In the genomic region with DNA sequence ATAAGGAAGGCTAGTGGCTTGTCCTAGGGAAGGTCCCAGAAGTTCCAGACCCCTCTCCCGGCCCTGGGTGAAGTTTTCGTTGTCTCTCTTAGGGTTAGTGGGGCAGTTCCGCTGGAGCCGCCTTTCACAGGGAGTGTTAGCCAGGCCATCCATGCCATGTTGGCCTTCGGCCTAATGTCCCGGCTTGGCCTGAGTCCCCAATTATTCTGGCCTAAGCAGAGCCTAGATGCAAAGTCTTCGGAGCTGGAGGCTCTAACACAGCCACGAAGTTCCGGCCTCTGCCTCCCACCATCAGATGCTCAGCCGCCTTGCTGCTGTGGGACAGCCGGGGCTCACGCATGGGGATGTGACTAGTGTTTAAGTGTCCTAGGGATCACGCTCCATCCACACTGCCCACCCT, we compare ENCODE assay signal across 8 mouse cellular contexts. TPM values are rescaled to one million over a fixed set of nuclear protein-coding genes. Genes with fewer than 3 reads are reported as not detected.
DNase-seq lines count a peak whose midpoint lies in the region; ATAC-seq and TF ChIP-seq lines count a peak whose summit lies in the region.

No protein-coding gene starts in this region.

- peak overlapping the region; percentile 91 for H3K4me2 ChIP-seq in embryonic facial prominence, embryonic 13.5 days
- peak overlapping the region; percentile 92 for H3K4me2 ChIP-seq in limb, embryonic 12.5 days
- H3K4me2 ChIP-seq in myocyte (ENCODE audit: low read depth): peak overlapping the region; percentile 95

- no peaks in the 10 kb centered on the region for H3K9me3 ChIP-seq in embryonic facial prominence, embryonic 13.5 days
- H3K9me3 ChIP-seq in limb, embryonic 12.5 days: no peaks in the 10 kb centered on the region

- no peaks in the 10 kb centered on the region for H3K27me3 ChIP-seq in liver, adult 2 months (ENCODE audit: control insufficient read depth, insufficient read depth, low read length)
- peaks cover 12% of the 10 kb centered on the region for H3K27me3 ChIP-seq in embryonic facial prominence, embryonic 13.5 days
- peaks cover 12% of the 10 kb centered on the region for H3K27me3 ChIP-seq in limb, embryonic 12.5 days
- no peaks in the 10 kb centered on the region for H3K27me3 ChIP-seq in myocyte (ENCODE audit: control insufficient read depth, insufficient read depth, insufficient read length)

- H3K9ac ChIP-seq in liver, adult 2 months (ENCODE audit: low read depth, low read length): peak overlapping the region; percentile 7
- peak overlapping the region; percentile 85 for H3K9ac ChIP-seq in embryonic facial prominence, embryonic 13.5 days
- peak overlapping the region; percentile 72 for H3K9ac ChIP-seq in limb, embryonic 12.5 days (replicated peaks)

- WGBS in liver, adult 2 months: 21% methylated on average over 13 of the region's 13 CpGs
- 13% methylated on average over 13 of the region's 13 CpGs for WGBS in embryonic facial prominence, embryonic 13.5 days
- WGBS in limb, embryonic 12.5 days: 20% methylated on average over 13 of the region's 13 CpGs

- no peak for ATAC-seq in embryonic facial prominence, embryonic 13.5 days (ENCODE audit: insufficient number of reproducible peaks, insufficient read depth, low FRiP score, low TSS enrichment, low read depth)
- no peak for ATAC-seq in limb, embryonic 12.5 days (ENCODE audit: insufficient number of reproducible peaks, insufficient read depth, low FRiP score, low TSS enrichment, low read depth)

- H3K4me1 ChIP-seq in liver, adult 2 months (ENCODE audit: control insufficient read depth, insufficient read depth, low read length): peaks cover 17% of the 10 kb centered on the region
- H3K4me1 ChIP-seq in embryonic facial prominence, embryonic 13.5 days: peaks cover 56% of the 10 kb centered on the region
- peaks cover 55% of the 10 kb centered on the region for H3K4me1 ChIP-seq in limb, embryonic 12.5 days (replicated peaks)

- H3K79me2 ChIP-seq in liver, adult 2 months (ENCODE audit: control insufficient read depth, insufficient read depth, low read length): no peaks in the 10 kb centered on the region
- peaks cover 40% of the 10 kb centered on the region for H3K79me2 ChIP-seq in myocyte (ENCODE audit: control insufficient read depth, insufficient read depth)

- H3K27ac ChIP-seq in liver, adult 2 months (replicated peaks; ENCODE audit: insufficient read depth, low read depth, low read length): no peak overlapping the region
- peak overlapping the region; percentile 70 for H3K27ac ChIP-seq in embryonic facial prominence, embryonic 13.5 days
- H3K27ac ChIP-seq in limb, embryonic 12.5 days: peak overlapping the region; percentile 93

- H3K36me3 ChIP-seq in liver, adult 2 months (ENCODE audit: control insufficient read depth, insufficient read depth, low read length): no peaks in the 10 kb centered on the region
- peaks cover 34% of the 10 kb centered on the region for H3K36me3 ChIP-seq in embryonic facial prominence, embryonic 13.5 days
- H3K36me3 ChIP-seq in limb, embryonic 12.5 days: peaks cover 33% of the 10 kb centered on the region
- peaks cover 16% of the 10 kb centered on the region for H3K36me3 ChIP-seq in myocyte (ENCODE audit: control insufficient read depth, insufficient read depth)

- peak overlapping the region; percentile 80 for H3ac ChIP-seq in myocyte (ENCODE audit: control insufficient read depth, insufficient read length)

- peak overlapping the region; percentile 82 for H3K4me3 ChIP-seq in liver, adult 2 months (ENCODE audit: insufficient read depth, low read depth, low read length)
- peak overlapping the region; percentile 79 for H3K4me3 ChIP-seq in embryonic facial prominence, embryonic 13.5 days
- H3K4me3 ChIP-seq in limb, embryonic 12.5 days (replicated peaks): peak overlapping the region; percentile 66
- peak overlapping the region; percentile 89 for H3K4me3 ChIP-seq in myocyte

- DNase-seq in liver, adult 2 months (ENCODE audit: extremely low read depth, low read depth, low spot score): peak; percentile 42
- DNase-seq in liver: no peak
- peak; percentile 66 for DNase-seq in heart, postnatal 4 days
- DNase-seq in frontal cortex, postnatal 36 days (ENCODE audit: low spot score in 2 of 2): no peak
- DNase-seq in thymus, adult 18-20 months: no peak

- no peak for TF ChIP-seq CTCF in liver, adult 2 months (IDR thresholded peaks at IDR 0.05; ENCODE audit: low read depth, low read length)

- TF ChIP-seq POLR2A in liver, adult 2 months (IDR thresholded peaks at IDR 0.05; ENCODE audit: extremely low read depth, insufficient read depth, low read length): no peak
- TF ChIP-seq POLR2A in myocyte (IDR thresholded peaks at IDR 0.05; ENCODE audit: insufficient read length, low read depth): peak; percentile 44

TF ChIP-seq in myocyte, 11 proteins besides CTCF, POLR2A, EP300 and RAD21:
- TF ChIP-seq TCF12 (IDR thresholded peaks at IDR 0.05; ENCODE audit: insufficient read depth, poor library complexity, severe bottlenecking): no peak
- no peak for TF ChIP-seq USF1 (IDR thresholded peaks at IDR 0.05; ENCODE audit: low read depth)
- no peak for TF ChIP-seq REST (IDR thresholded peaks at IDR 0.05; ENCODE audit: insufficient read depth, insufficient read length)
- no peak for TF ChIP-seq SRF (IDR thresholded peaks at IDR 0.05; ENCODE audit: control insufficient read depth, insufficient read length, low read depth)
- no peak for TF ChIP-seq MAX (IDR thresholded peaks at IDR 0.05; ENCODE audit: low read depth)
- no peak for TF ChIP-seq POLR2AphosphoS2 (IDR thresholded peaks at IDR 0.05; ENCODE audit: insufficient read length, low read depth)
- no peak for TF ChIP-seq TCF3 (IDR thresholded peaks at IDR 0.05; ENCODE audit: insufficient read length, low read depth)
- TF ChIP-seq CEBPB (IDR thresholded peaks at IDR 0.05; ENCODE audit: insufficient read depth, poor library complexity, severe bottlenecking): no peak
- TF ChIP-seq MYOG (IDR thresholded peaks at IDR 0.05; ENCODE audit: control insufficient read depth in 1 of 3, insufficient read depth in 1 of 3, insufficient read length in 2 of 3, low read depth in 2 of 3): no peak
- no peak for TF ChIP-seq MYOD1 (IDR thresholded peaks at IDR 0.05; ENCODE audit: control insufficient read depth in 1 of 3, insufficient read length in 2 of 3, low read depth in 2 of 3)
- no peak for TF ChIP-seq E2F4 (IDR thresholded peaks at IDR 0.05; ENCODE audit: insufficient read depth)
TF ChIP-seq in myocyte: peak in this region for 0.

RNA-seq across cellular contexts. Expression of gene Rhoc, which starts 1.6 kb away (rescaled TPM):
- 10.0 and 15.5 TPM in 2 replicates for total RNA-seq in liver, adult 2 months (2014; rRNA removed)
- 9.1 and 11.7 TPM in 2 replicates for polyA plus RNA-seq in liver, adult 2 months (2012; rRNA removed)
- 145 and 158 TPM in 2 replicates for polyA plus RNA-seq in embryonic facial prominence, embryonic 13.5 days (2015; fragmentation: Nextera tagmentation; extraction: Ambion mirVana)
- total RNA-seq in heart, postnatal 4 days (2021): 100 to 1,000 TPM; 280 to 281 TPM
- polyA plus RNA-seq in limb, embryonic 12.5 days (2016; fragmentation: Nextera tagmentation; extraction: Ambion mirVana): 152 and 154 TPM in 2 replicates
- 474 TPM for polyA plus RNA-seq in myocyte (2012; fragmentation: generic; extraction: Trizol)

RNA-seq across cellular contexts. Expression of gene Fam19a3, which starts 8.2 kb away (rescaled TPM):
- total RNA-seq in liver, adult 2 months (2014; rRNA removed): under 0.01 and 0.07 TPM in 2 replicates
- 0.04 and 0.05 TPM in 2 replicates for polyA plus RNA-seq in liver, adult 2 months (2012; rRNA removed)
- polyA plus RNA-seq in embryonic facial prominence, embryonic 13.5 days (2015; fragmentation: Nextera tagmentation; extraction: Ambion mirVana): 0.15 and 0.25 TPM in 2 replicates
- total RNA-seq in heart, postnatal 4 days (2021): 1 to 10 TPM; 2.4 to 3.7 TPM
- 0.24 and 0.85 TPM in 2 replicates for polyA plus RNA-seq in limb, embryonic 12.5 days (2016; fragmentation: Nextera tagmentation; extraction: Ambion mirVana)
- not detected for polyA plus RNA-seq in myocyte (2012; fragmentation: generic; extraction: Trizol)

RNA-seq across cellular contexts. Expression of gene Ppm1j, which starts 9.0 kb away (rescaled TPM):
- total RNA-seq in liver, adult 2 months (2014; rRNA removed): 0.28 and 0.54 TPM in 2 replicates
- polyA plus RNA-seq in liver, adult 2 months (2012; rRNA removed): 0.65 and 1.4 TPM in 2 replicates
- polyA plus RNA-seq in embryonic facial prominence, embryonic 13.5 days (2015; fragmentation: Nextera tagmentation; extraction: Ambion mirVana): 3.4 and 3.5 TPM in 2 replicates
- 10 to 100 TPM; 43.2 to 54.1 TPM for total RNA-seq in heart, postnatal 4 days (2021)
- 2.6 and 3.4 TPM in 2 replicates for polyA plus RNA-seq in limb, embryonic 12.5 days (2016; fragmentation: Nextera tagmentation; extraction: Ambion mirVana)
- 0.58 TPM for polyA plus RNA-seq in myocyte (2012; fragmentation: generic; extraction: Trizol)

RNA-seq across cellular contexts. Expression of gene Mov10, which starts 28.5 kb away (rescaled TPM):
- 9.3 and 12.4 TPM in 2 replicates for total RNA-seq in liver, adult 2 months (2014; rRNA removed)
- 11.6 and 15.9 TPM in 2 replicates for polyA plus RNA-seq in liver, adult 2 months (2012; rRNA removed)
- polyA plus RNA-seq in embryonic facial prominence, embryonic 13.5 days (2015; fragmentation: Nextera tagmentation; extraction: Ambion mirVana): 56.3 and 59.7 TPM in 2 replicates
- total RNA-seq in heart, postnatal 4 days (2021): 10 to 100 TPM; 17.1 to 17.2 TPM
- polyA plus RNA-seq in limb, embryonic 12.5 days (2016; fragmentation: Nextera tagmentation; extraction: Ambion mirVana): 73.8 and 77.2 TPM in 2 replicates
- polyA plus RNA-seq in myocyte (2012; fragmentation: generic; extraction: Trizol): 6.7 TPM

Comparison
In these comparisons a context has a peak if more than half of its experiments do, and no peak if none do; other contexts are left out.
1. DNase-seq: peak in liver, adult 2 months (single experiment) and heart, postnatal 4 days (single experiment); none in liver (single experiment), frontal cortex, postnatal 36 days (0 of 2) and thymus, adult 18-20 months (0 of 2).
2. H3K9ac ChIP-seq: peak in every context shown above with its lines; median percentile 85 in embryonic facial prominence, embryonic 13.5 days; 72 in limb, embryonic 12.5 days; 7 in liver, adult 2 months.
3. RNA of gene Rhoc, which starts 1.6 kb away (polyA plus RNA-seq): 474 TPM in myocyte (single experiment), 152 to 154 TPM in limb, embryonic 12.5 days and 145 to 158 TPM in embryonic facial prominence, embryonic 13.5 days; 9.1 to 11.7 TPM in liver, adult 2 months; every median in the first group is over 10 times any median in the second.
4. Peak in every context shown above with its lines, with median percentiles within 50 percentile points of each other: H3K4me3 ChIP-seq and H3K4me2 ChIP-seq.